Mouse (Mus musculus) bone marrow, adult 2 months (tissue): ENCODE data around the gene Dpep3.

Experiments
- CTCF ChIP-seq: fragments of 200-500 bp; IDR thresholded peaks from 2 replicates; pipeline ENCODE4 v1.5.1; 2011; ENCODE audit warnings: low read length, control low read depth; ENCODE audit not compliant: control insufficient read depth, insufficient read depth
- POLR2A ChIP-seq: fragments of 200-500 bp; IDR thresholded peaks from 2 replicates; pipeline ENCODE4 v1.6.1; 2011; ENCODE audit warnings: low read depth, mild to moderate bottlenecking, control low read depth, low read length, borderline replicate concordance; ENCODE audit not compliant: control insufficient read depth

DNA sequence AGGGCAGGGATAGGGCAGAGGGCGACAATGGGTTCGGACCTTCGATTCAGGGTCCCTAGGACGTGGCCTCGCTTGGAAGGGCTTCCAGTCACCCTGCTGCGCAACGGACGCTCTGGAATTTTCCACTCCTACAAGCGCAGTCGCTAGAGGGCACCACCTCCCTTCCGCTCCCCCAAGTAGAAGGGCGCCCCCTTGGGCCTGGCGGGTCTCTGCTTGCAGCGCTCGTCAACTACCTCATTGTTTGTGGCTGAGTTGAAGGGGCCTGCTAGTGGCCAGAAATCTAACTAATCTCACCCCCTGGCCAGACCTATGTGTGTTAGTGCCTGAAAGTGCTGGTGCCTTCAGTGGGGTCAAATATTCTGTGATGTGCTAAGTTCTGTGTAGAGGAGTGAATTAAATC lies at the start of gene Dpep3:
- TF ChIP-seq CTCF (no peak), POLR2A (no peak)
